Mouse (Mus musculus) neural tube, embryonic 13.5 days (tissue): ENCODE measurements around the gene Speer4b. TPM values are rescaled to one million over a fixed set of nuclear protein-coding genes. Genes with fewer than 3 reads are reported as not detected.

Experiments used
- ATAC-seq: fragments of 200-750 bp; cut with Nextera tagmentation; 2 replicates; pipeline ENCODE4 v1.8.0; 2017; ENCODE audit warnings: low read depth, mild to moderate bottlenecking, moderate TSS enrichment, moderate library complexity
- H3K27ac ChIP-seq: fragments of 300-500 bp; sonication (generic); replicated peaks from 2 replicates; pipeline ENCODE4 v1.5.1; 2015; ENCODE audit warnings: moderate library complexity, mild to moderate bottlenecking, inconsistent platforms
- H3K27me3 ChIP-seq: fragments of 300-500 bp; sonication (generic); 2 replicates; pipeline ENCODE4 v1.6.1; 2015; ENCODE audit warnings: mild to moderate bottlenecking, inconsistent platforms
- H3K36me3 ChIP-seq: fragments of 300-500 bp; sonication (generic); 2 replicates; pipeline ENCODE4 v1.6.1; 2015; ENCODE audit warnings: mild to moderate bottlenecking, inconsistent platforms
- H3K4me1 ChIP-seq: fragments of 300-500 bp; sonication (generic); replicated peaks from 2 replicates; pipeline ENCODE4 v1.6.1; 2015; ENCODE audit warnings: inconsistent platforms
- H3K4me2 ChIP-seq: fragments of 300-500 bp; sonication (generic); 2 replicates; pipeline ENCODE4 v1.6.1; 2015; ENCODE audit warnings: inconsistent platforms, mild to moderate bottlenecking, moderate library complexity
- H3K4me3 ChIP-seq: fragments of 300-500 bp; sonication (generic); 2 replicates; pipeline ENCODE4 v1.5.1; 2015; ENCODE audit warnings: mild to moderate bottlenecking, inconsistent platforms
- H3K9ac ChIP-seq: fragments of 300-500 bp; sonication (generic); 2 replicates; pipeline ENCODE4 v1.6.1; 2015; ENCODE audit warnings: moderate library complexity, mild to moderate bottlenecking, inconsistent platforms
- H3K9me3 ChIP-seq: fragments of 300-500 bp; sonication (generic); 2 replicates; pipeline ENCODE4 v1.6.1; 2016; ENCODE audit warnings: inconsistent platforms
- WGBS: fragments of 180-500 bp; shearing (Covaris S2); methylation state at CpG from one replicate; pipeline ENCODE4 v1.1.7; 2015; 5-methylcytosine and 5-hydroxymethylcytosine counted together
- polyA plus RNA-seq: library from polyadenylated mRNA; unstranded; fragments of >200 nt; fragmentation: Nextera tagmentation; extraction: Ambion mirVana; gene quantifications from 2 replicates; pipeline ENCODE4 v1.2.1, GENCODE M21; 2015

Speer4b gene
- polyA plus RNA-seq, 1 experiment from 2014 or later: 0.50 TPM

DNA sequence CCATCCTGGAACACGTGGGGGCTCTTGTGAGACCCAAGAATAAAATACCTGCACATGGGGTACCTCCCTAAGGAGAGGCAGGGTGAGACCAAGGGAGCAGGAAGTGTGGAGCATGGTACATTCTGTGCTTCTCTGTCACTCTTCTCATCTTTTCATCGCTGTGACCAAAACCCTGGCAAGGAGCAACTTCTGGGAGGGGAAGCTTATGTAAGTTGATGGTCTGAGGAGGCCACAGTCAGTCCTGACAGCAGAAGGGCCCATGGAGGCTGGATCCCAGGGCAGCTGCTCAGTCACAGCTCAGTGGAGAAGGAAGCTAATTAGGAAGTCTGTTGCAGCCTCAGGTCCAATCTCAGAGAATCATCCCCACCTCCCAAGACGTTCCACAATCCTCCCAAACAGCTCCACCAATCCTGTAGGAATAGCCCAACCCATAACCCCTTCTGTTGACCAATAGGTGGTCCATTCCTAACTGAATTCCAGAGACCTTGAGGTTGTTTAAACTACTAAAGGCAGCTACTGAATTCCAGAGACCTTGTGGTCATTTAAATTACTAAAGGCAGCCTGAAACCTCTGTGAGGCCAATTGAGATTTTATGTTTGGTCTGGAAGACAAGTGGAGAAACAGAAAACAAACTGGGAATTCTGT is 47.9 kb downstream of the Speer4b start:
- Histone ChIP-seq H3K4me2 (no peak overlapping the region), H3K27me3 (no peaks in the 10 kb centered on the region), H3K36me3 (no peaks in the 10 kb centered on the region), H3K4me3 (no peak overlapping the region), H3K9ac (no peak overlapping the region), H3K4me1 (no peaks in the 10 kb centered on the region), H3K9me3 (no peaks in the 10 kb centered on the region), H3K27ac (no peak overlapping the region)
- WGBS: 47% methylated on average over 3 of the region's 3 CpGs
- no peak for ATAC-seq
